Mouse (Mus musculus): Measurements from ENCODE around the gene Slc27a2. TPM values are rescaled to one million over a fixed set of nuclear protein-coding genes. Genes with fewer than 3 reads are reported as not detected.

Gene Slc27a2
- polyA plus RNA-seq, 1 experiment from 2014 or later, result 1.4 TPM

DNA sequence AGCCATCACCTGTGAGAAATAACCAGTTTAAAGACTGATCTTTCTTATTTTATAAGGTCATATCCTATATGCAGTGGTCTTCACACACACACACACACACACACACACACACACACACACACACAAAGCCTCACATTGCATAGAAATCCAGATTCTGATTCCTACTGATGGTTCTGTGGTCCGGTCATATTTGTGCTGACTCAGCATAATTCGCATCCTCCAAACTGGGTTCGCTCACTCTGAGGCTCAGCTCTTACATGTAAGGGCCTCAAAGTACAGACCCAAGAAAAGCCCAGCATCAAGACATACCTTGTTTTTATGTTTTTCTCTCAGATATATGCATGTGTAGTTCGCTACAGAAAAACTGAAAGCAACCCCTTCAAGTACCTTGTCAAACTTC, 39.1 kb downstream of the Slc27a2 start:
- Histone ChIP-seq H3K4me3 (ENCODE audit: low read depth, low read length) (no peak overlapping the region), H3K9ac (ENCODE audit: low read depth, low read length) (no peak overlapping the region), H3K4me2 (no peak overlapping the region), H3K27me3 (ENCODE audit: control insufficient read depth, insufficient read depth, low read length) (no peaks in the 10 kb centered on the region), H3K4me1 (ENCODE audit: control insufficient read depth, insufficient read depth, low read length) (no peaks in the 10 kb centered on the region), H3K27ac (ENCODE audit: low read depth, low read length) (no peak overlapping the region), H3K36me3 (ENCODE audit: control insufficient read depth, insufficient read depth, low read length) (no peaks in the 10 kb centered on the region), H3K9me3 (replicated peaks; ENCODE audit: control insufficient read depth, low read length) (no peaks in the 10 kb centered on the region)
- 82% methylated on average over 4 of the region's 4 CpGs for WGBS (ENCODE audit: insufficient replicate concordance)
- ATAC-seq (replicated peaks; ENCODE audit: insufficient number of reproducible peaks, low FRiP score, low TSS enrichment), result no peak

DNA sequence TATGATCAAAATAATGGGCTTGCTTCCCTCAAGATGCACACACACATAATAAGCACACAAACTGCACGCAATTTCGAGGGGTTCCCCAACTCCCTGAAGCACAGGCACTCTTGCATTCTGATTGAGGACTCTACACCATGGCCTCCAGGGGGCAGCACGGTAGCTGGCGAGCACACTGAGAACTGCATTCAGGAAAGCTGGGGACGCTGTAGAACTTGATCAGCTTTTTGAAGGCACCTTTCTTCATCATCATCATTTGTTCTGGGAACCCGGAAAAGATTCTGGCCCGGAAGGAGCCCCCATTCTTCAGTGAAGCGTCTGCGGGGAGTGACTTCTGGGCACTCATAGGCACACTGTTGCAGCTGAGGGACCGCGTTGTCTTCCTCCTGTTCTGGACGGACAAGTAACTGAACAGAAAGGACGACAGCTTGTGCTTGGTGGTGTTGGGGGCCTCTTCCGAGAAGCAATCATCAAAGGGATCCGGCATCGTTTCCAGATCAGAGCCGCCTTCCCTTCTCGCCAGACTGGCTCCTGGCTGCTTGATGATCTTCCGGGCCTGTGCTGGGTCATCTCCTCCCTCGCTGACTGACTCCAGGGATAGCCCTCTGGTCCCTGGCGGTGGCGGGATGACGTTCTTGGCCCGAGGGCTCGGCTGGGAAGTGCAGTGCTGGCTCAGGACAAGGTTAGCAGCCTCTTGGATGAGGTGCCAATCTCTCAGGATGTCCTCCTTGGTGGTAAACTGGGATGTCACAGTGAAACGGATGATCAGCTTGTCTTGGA, 41.8 kb downstream of the Slc27a2 start:
- Histone ChIP-seq H3K4me1 (ENCODE audit: control insufficient read depth, insufficient read depth, low read length) (no peaks in the 10 kb centered on the region), H3K9me3 (replicated peaks; ENCODE audit: control insufficient read depth, low read length) (no peaks in the 10 kb centered on the region), H3K9ac (ENCODE audit: low read depth, low read length) (peak overlapping the region; percentile 23; the same call in 1 of the 2 replicates), H3K27me3 (ENCODE audit: control insufficient read depth, insufficient read depth, low read length) (no peaks in the 10 kb centered on the region), H3K4me3 (ENCODE audit: low read depth, low read length) (peak overlapping the region; percentile 34), H3K36me3 (ENCODE audit: control insufficient read depth, insufficient read depth, low read length) (no peaks in the 10 kb centered on the region), H3K27ac (ENCODE audit: low read depth, low read length) (no peak overlapping the region), H3K4me2 (peak overlapping the region; percentile 64)
- WGBS (ENCODE audit: insufficient replicate concordance), result 18% methylated on average over 26 of the region's 26 CpGs
- ATAC-seq (replicated peaks; ENCODE audit: insufficient number of reproducible peaks, low FRiP score, low TSS enrichment), result no peak; the same call in 1 of the 2 replicates

DNA sequence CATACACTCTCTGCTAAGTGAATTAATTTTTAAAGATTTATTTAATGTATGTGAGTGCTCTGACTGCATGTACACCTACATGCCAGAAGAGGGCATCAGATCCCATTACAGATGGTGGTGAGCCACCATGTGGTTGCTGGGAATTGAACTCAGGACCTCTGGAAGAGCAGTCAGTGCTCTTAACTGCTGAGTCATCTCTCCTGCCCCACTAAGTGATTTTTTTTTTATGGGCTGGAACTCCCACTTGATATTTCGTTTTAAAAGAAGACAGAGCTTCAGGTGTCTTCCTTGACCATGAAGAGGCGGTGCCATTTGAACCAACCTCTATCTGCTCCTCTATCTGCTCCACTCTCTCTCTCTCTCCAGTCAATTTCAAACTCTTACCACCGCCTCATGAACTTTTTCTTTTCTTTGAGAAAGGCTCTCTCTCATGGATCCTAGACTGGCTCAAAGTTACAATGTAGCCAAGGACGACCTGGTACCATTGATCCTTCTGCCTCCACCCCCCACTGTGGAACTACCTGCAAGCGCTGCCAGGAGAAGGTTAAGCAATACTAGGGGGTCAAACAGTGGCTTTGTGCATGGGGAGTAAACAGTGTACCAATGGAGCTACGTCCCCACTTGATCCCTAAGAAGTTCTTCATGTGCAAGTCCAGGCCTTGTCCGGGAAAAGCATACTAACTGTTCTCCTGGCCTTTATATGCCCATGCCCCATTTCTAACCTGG, 44.3 kb downstream of the Slc27a2 start:
- Histone ChIP-seq H3K9ac (ENCODE audit: low read depth, low read length) (no peak overlapping the region), H3K36me3 (ENCODE audit: control insufficient read depth, insufficient read depth, low read length) (no peaks in the 10 kb centered on the region), H3K4me3 (ENCODE audit: low read depth, low read length) (no peak overlapping the region), H3K27me3 (ENCODE audit: control insufficient read depth, insufficient read depth, low read length) (no peaks in the 10 kb centered on the region), H3K27ac (ENCODE audit: low read depth, low read length) (no peak overlapping the region), H3K4me1 (ENCODE audit: control insufficient read depth, insufficient read depth, low read length) (no peaks in the 10 kb centered on the region), H3K9me3 (replicated peaks; ENCODE audit: control insufficient read depth, low read length) (no peaks in the 10 kb centered on the region), H3K4me2 (no peak overlapping the region)
- no peak for ATAC-seq (replicated peaks; ENCODE audit: insufficient number of reproducible peaks, low FRiP score, low TSS enrichment)
- WGBS (ENCODE audit: insufficient replicate concordance), result 88% methylated on average over 7 of the region's 7 CpGs

DNA sequence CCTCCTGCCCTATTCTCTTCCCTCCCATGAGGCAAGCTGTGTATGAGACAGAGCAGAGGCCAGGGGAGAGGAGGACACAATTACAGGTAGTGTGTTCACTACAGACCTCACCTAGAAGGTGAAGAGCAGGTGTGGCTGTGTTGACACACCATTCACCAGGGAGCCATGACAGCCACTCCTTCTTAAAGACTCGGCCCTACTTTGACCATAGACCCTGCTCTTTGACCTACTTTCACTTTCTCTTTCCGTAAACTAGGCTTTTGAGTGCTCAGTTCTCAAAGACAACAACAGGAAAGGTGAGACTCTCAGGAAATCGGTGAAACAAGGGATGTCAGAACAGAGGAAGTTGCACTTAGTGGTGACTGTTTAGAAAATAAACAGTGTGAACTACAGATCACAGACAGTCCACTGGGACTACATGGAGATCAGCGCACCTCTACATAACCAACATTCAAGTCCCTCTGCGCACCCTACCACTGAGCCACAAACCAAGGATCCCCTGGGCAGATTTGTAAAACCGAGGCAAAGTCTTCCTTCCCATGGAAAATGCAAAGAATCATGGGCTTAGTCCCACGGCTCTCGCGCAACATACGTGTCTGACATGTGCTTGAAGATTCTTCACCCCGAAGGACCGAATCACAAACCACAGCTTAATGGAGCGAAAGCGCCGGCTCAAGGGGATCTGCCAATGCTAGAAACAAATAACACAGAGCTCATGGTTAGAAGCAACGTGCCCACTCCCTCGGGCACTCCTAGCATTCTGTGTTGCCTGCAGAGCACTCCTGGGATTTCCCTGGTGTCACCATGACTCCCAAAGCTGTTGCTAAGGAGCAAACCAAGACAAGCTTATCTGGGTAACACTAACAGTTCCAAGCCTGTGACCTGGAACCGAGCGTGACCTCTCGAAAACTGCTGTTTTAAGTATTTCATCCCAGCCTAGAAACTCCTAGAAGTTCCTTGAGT, 45.4 kb downstream of the Slc27a2 start:
- no peak for ATAC-seq (replicated peaks; ENCODE audit: insufficient number of reproducible peaks, low FRiP score, low TSS enrichment)
- no peaks in the 10 kb centered on the region for H3K9me3 ChIP-seq (replicated peaks; ENCODE audit: control insufficient read depth, low read length)
- H3K27ac ChIP-seq (ENCODE audit: low read depth, low read length), result no peak overlapping the region
- no peak overlapping the region for H3K4me2 ChIP-seq
- H3K9ac ChIP-seq (ENCODE audit: low read depth, low read length), result no peak overlapping the region
- H3K36me3 ChIP-seq (ENCODE audit: control insufficient read depth, insufficient read depth, low read length), result no peaks in the 10 kb centered on the region
- 70% methylated on average over 20 of the region's 20 CpGs for WGBS (ENCODE audit: insufficient replicate concordance)
- H3K27me3 ChIP-seq (ENCODE audit: control insufficient read depth, insufficient read depth, low read length), result no peaks in the 10 kb centered on the region
- H3K4me1 ChIP-seq (ENCODE audit: control insufficient read depth, insufficient read depth, low read length), result no peaks in the 10 kb centered on the region
- H3K4me3 ChIP-seq (ENCODE audit: low read depth, low read length), result no peak overlapping the region

DNA sequence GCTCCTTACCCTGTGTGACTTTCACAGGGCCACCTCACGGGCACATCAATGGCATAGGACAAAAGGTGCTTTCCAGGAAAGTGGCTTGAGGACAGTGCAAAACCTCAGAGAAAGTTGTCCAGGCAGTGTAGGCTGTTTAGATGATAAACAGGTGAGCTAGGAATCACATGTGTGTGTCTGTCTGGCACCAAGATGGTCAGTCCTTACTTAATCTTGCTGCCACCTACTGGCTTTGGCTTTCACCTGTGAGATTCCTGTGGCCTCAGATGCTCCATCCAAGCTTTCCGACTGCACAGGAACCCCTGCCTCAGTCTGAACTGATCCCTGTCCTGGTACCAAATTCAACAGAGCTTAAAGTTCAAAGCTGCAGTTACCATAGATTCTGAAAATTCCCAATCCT, 46.2 kb downstream of the Slc27a2 start:
- H3K27ac ChIP-seq (ENCODE audit: low read depth, low read length), result no peak overlapping the region
- H3K4me2 ChIP-seq, result no peak overlapping the region
- no peak overlapping the region for H3K4me3 ChIP-seq (ENCODE audit: low read depth, low read length)
- 43% methylated on average over 2 of the region's 2 CpGs for WGBS (ENCODE audit: insufficient replicate concordance)
- H3K27me3 ChIP-seq (ENCODE audit: control insufficient read depth, insufficient read depth, low read length), result no peaks in the 10 kb centered on the region
- H3K9me3 ChIP-seq (replicated peaks; ENCODE audit: control insufficient read depth, low read length), result no peaks in the 10 kb centered on the region
- H3K4me1 ChIP-seq (ENCODE audit: control insufficient read depth, insufficient read depth, low read length), result no peaks in the 10 kb centered on the region
- no peak for ATAC-seq (replicated peaks; ENCODE audit: insufficient number of reproducible peaks, low FRiP score, low TSS enrichment)
- H3K36me3 ChIP-seq (ENCODE audit: control insufficient read depth, insufficient read depth, low read length), result no peaks in the 10 kb centered on the region
- no peak overlapping the region for H3K9ac ChIP-seq (ENCODE audit: low read depth, low read length)

DNA sequence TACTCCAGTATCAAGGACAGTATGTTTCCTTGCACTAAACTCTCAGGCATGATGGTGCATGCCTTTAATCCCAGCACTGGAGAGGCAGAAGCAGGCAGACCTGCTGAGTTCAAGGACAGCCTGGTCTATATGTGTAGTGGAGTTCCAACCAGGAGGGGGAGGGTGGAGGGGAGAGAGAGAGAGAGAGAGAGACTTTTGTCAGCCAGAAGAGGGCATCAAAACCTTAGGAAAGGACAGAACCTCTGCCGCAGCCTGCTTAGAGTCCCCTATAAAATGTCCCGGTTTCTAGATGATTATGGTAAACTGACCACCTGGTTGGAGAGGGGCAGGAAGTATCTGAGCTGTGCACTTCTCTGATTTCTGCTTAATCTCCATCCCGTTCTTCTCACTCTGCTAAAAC, 46.8 kb downstream of the Slc27a2 start:
- Histone ChIP-seq H3K9ac (ENCODE audit: low read depth, low read length) (no peak overlapping the region), H3K27me3 (ENCODE audit: control insufficient read depth, insufficient read depth, low read length) (no peaks in the 10 kb centered on the region), H3K4me1 (ENCODE audit: control insufficient read depth, insufficient read depth, low read length) (no peaks in the 10 kb centered on the region), H3K27ac (ENCODE audit: low read depth, low read length) (no peak overlapping the region), H3K36me3 (ENCODE audit: control insufficient read depth, insufficient read depth, low read length) (no peaks in the 10 kb centered on the region), H3K9me3 (replicated peaks; ENCODE audit: control insufficient read depth, low read length) (no peaks in the 10 kb centered on the region), H3K4me3 (ENCODE audit: low read depth, low read length) (no peak overlapping the region), H3K4me2 (peak overlapping the region; percentile 24)
- WGBS (ENCODE audit: insufficient replicate concordance), result 8% methylated on average over 3 of the region's 3 CpGs
- ATAC-seq (replicated peaks; ENCODE audit: insufficient number of reproducible peaks, low FRiP score, low TSS enrichment), result no peak

DNA sequence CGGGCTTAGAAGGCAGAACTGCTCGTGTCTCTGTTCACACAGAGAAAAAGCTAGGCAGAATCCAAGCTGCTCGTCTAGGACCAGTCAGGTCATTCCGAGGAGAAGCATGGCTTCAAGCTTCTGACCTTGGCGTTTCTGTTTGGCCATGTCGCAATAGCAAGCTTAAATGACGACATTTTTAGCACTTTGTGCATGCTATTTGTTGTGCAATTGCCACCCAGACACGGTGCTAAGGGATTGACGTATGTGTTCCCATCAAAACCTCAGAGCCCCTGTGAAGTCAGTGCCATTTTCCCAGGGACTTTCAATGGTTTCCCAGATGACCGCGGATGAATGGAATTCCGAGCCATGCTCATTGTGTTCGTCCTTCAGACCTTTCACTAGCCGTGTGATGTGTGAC, 48.3 kb downstream of the Slc27a2 start:
- no peaks in the 10 kb centered on the region for H3K9me3 ChIP-seq (replicated peaks; ENCODE audit: control insufficient read depth, low read length)
- H3K27ac ChIP-seq (ENCODE audit: low read depth, low read length), result no peak overlapping the region
- H3K4me1 ChIP-seq (ENCODE audit: control insufficient read depth, insufficient read depth, low read length), result no peaks in the 10 kb centered on the region
- H3K27me3 ChIP-seq (ENCODE audit: control insufficient read depth, insufficient read depth, low read length), result no peaks in the 10 kb centered on the region
- 76% methylated on average over 14 of the region's 14 CpGs for WGBS (ENCODE audit: insufficient replicate concordance)
- ATAC-seq (replicated peaks; ENCODE audit: insufficient number of reproducible peaks, low FRiP score, low TSS enrichment), result no peak
- H3K36me3 ChIP-seq (ENCODE audit: control insufficient read depth, insufficient read depth, low read length), result no peaks in the 10 kb centered on the region
- H3K4me2 ChIP-seq, result no peak overlapping the region
- H3K9ac ChIP-seq (ENCODE audit: low read depth, low read length), result no peak overlapping the region
- H3K4me3 ChIP-seq (ENCODE audit: low read depth, low read length), result no peak overlapping the region

DNA sequence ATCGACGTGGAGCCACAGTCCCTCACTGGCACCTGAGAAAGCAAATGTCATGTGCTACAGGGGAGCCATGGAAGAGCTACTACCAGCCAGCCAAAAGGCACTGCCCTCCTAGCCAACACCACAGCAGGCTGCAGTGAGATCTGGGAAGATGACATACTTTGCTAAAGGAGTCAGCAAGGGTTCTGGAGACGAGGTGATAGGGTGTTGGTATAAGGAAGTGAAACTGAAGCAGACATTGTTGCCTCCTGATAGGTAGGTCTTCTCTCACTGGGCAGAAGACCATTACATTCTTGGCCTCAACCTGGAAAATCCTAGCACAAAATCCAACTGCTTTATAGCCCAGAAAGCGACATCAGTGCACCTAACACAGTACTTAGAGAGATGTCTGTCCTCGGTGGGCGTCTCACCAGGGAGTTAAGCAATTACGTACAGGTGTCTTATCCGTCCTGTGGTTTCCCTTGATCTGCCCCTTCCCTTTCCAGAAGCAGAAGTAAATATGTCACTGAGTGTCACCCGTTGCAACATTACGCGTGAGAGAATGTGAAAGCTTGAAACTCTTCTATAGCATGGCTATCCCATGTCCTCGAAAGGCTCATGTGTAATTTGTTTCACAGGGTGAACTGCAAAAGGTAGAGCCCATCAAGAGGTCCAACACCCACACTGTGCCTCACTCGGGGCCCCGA, 49.9 kb downstream of the Slc27a2 start:
- Histone ChIP-seq H3K9ac (ENCODE audit: low read depth, low read length) (no peak overlapping the region), H3K27me3 (ENCODE audit: control insufficient read depth, insufficient read depth, low read length) (no peaks in the 10 kb centered on the region), H3K4me1 (ENCODE audit: control insufficient read depth, insufficient read depth, low read length) (no peaks in the 10 kb centered on the region), H3K27ac (ENCODE audit: low read depth, low read length) (no peak overlapping the region), H3K4me2 (no peak overlapping the region), H3K36me3 (ENCODE audit: control insufficient read depth, insufficient read depth, low read length) (no peaks in the 10 kb centered on the region), H3K4me3 (ENCODE audit: low read depth, low read length) (no peak overlapping the region), H3K9me3 (replicated peaks; ENCODE audit: control insufficient read depth, low read length) (no peaks in the 10 kb centered on the region)
- 83% methylated on average over 14 of the region's 14 CpGs for WGBS (ENCODE audit: insufficient replicate concordance)
- no peak for ATAC-seq (replicated peaks; ENCODE audit: insufficient number of reproducible peaks, low FRiP score, low TSS enrichment)

Measured in heart, embryonic 11.5 days (tissue).